In the genomic region with DNA sequence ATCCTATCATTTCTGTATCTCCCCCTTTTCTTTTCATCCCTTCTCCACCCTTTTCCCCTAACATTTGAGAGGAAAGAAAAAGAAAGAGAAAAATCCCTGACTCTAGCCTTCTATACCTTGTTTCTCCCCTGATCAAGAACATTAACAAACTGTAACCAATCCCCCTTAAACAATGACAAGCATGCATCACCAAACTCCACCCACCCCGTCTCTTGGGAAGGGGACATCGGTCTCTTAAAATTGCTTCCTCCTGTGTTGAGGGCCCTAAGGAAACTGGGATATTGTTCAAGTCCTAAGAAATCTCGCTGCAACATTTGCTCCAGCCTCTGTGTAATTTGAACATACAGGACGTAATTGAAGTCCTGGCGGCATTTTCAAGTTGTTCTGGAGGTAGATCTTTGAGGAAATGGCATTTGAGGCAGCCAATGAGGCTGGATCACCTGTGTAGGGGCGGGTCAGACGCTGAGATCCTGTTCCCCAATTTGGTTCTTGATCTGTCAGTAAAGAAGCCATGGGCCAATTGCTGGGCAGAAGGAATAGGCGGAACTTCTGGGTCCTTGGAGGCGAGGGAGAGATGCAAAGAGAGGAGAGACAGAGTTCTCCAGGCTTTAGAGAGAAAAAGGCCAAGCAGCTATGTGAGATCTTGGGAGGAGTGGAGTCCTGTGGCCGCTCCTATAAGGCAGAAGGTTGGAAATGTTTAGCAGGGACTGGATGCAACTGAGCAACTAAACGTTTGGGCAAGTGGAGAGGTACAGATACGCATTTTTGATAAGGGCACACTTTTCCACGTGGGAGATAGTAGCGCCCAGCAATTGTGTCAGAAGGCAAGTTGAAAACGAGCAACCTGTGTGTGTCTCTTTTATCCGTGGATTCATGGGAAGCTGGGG, we compare ENCODE assay signal across 8 mouse cellular contexts. TPM values are rescaled to one million over a fixed set of nuclear protein-coding genes. Genes with fewer than 3 reads are reported as not detected.
DNase-seq lines count a peak whose midpoint lies in the region; ATAC-seq and TF ChIP-seq lines count a peak whose summit lies in the region.

No protein-coding gene starts in this region.

- H3K36me3 ChIP-seq in hindbrain, embryonic 13.5 days = no peaks in the 10 kb centered on the region
- no peaks in the 10 kb centered on the region for H3K36me3 ChIP-seq in lung, postnatal 0 days (ENCODE audit: insufficient read depth, low read length)

- no peak for TF ChIP-seq EP300 in lung, postnatal 0 days (IDR thresholded peaks at IDR 0.05)

- no peak overlapping the region for H3K27ac ChIP-seq in hindbrain, embryonic 13.5 days
- no peak overlapping the region for H3K27ac ChIP-seq in lung, postnatal 0 days (ENCODE audit: low read length)

- H3K4me2 ChIP-seq in hindbrain, embryonic 13.5 days = peak overlapping the region; percentile 56
- H3K4me2 ChIP-seq in lung, postnatal 0 days (replicated peaks; ENCODE audit: low read depth, low read length) = peak overlapping the region; percentile 56

- H3K4me1 ChIP-seq in hindbrain, embryonic 13.5 days (replicated peaks) = peaks cover 13% of the 10 kb centered on the region; the same call in 1 of the 2 replicates
- H3K4me1 ChIP-seq in lung, postnatal 0 days (ENCODE audit: insufficient read depth, low read depth, low read length) = 0 out of 2 replicates have a peak, but pooled peaks cover 4% of the 10 kb centered on the region

- 3% methylated on average over 16 of the region's 16 CpGs for WGBS in hindbrain, embryonic 13.5 days
- WGBS in lung, postnatal 0 days = 2% methylated on average over 16 of the region's 16 CpGs

- TF ChIP-seq CTCF in lung, postnatal 0 days (IDR thresholded peaks at IDR 0.05) = no peak

- peak; percentile 95 for ATAC-seq in frontal cortex, adult (ENCODE audit: low TSS enrichment)
- peak; percentile 87 for ATAC-seq in hindbrain, embryonic 13.5 days (ENCODE audit: low FRiP score)
- ATAC-seq in lung, postnatal 0 days = peak; percentile 95

- H3K9me3 ChIP-seq in hindbrain, embryonic 13.5 days = no peaks in the 10 kb centered on the region
- H3K9me3 ChIP-seq in lung, postnatal 0 days (ENCODE audit: low read length) = no peaks in the 10 kb centered on the region

- H3K27me3 ChIP-seq in hindbrain, embryonic 13.5 days = peaks cover 22% of the 10 kb centered on the region; the same call in 1 of the 2 replicates
- no peaks in the 10 kb centered on the region for H3K27me3 ChIP-seq in lung, postnatal 0 days (replicated peaks; ENCODE audit: insufficient read depth, low read length)

- DNase-seq in WW6 (ENCODE audit: low read depth, low spot score) = peak; percentile 71
- DNase-seq in cerebellum, adult 9-11 months = peak; percentile 89
- DNase-seq in layer of hippocampus, postnatal 10 days (ENCODE audit: low spot score in 2 of 2) = peak; percentile 71 to 76
- DNase-seq in lung, postnatal 0 days (ENCODE audit: low spot score) = peak; percentile 94
- DNase-seq in retina, embryonic 14.5 days (ENCODE audit: low spot score) = peak; percentile 89
- peak; percentile 82 for DNase-seq in thymus, postnatal 4 days

- H3K4me3 ChIP-seq in hindbrain, embryonic 13.5 days = peak overlapping the region; percentile 35
- H3K4me3 ChIP-seq in lung, postnatal 0 days (ENCODE audit: low read depth, low read length) = peak overlapping the region; percentile 8; the same call in 1 of the 2 replicates

- peak overlapping the region; percentile 55; the same call in 1 of the 2 replicates for H3K9ac ChIP-seq in hindbrain, embryonic 13.5 days
- H3K9ac ChIP-seq in lung, postnatal 0 days (replicated peaks; ENCODE audit: low read depth) = no peak overlapping the region

RNA-seq across cellular contexts. Expression of a gene that starts 5.5 kb away (rescaled TPM):
- polyA plus RNA-seq in hindbrain, embryonic 13.5 days (2015; fragmentation: Nextera tagmentation; extraction: Ambion mirVana) = 44.1 and 48.8 TPM in 2 replicates
- total RNA-seq in layer of hippocampus, postnatal 10 days (2021) = 10 to 100 TPM; 36.2 to 39.0 TPM
- 16.8 and 18.9 TPM in 2 replicates for polyA plus RNA-seq in lung, postnatal 0 days (2015; fragmentation: Nextera tagmentation; extraction: Ambion mirVana)

RNA-seq across cellular contexts. Expression of a gene that starts 23.9 kb away (rescaled TPM):
- polyA plus RNA-seq in hindbrain, embryonic 13.5 days (2015; fragmentation: Nextera tagmentation; extraction: Ambion mirVana) = 0.22 and 0.25 TPM in 2 replicates
- 1 to 10 TPM; 1.0 to 1.7 TPM for total RNA-seq in layer of hippocampus, postnatal 10 days (2021)
- polyA plus RNA-seq in lung, postnatal 0 days (2015; fragmentation: Nextera tagmentation; extraction: Ambion mirVana) = 1.5 and 2.1 TPM in 2 replicates

RNA-seq across cellular contexts. Expression of a gene that starts 35.0 kb away (rescaled TPM):
- polyA plus RNA-seq in hindbrain, embryonic 13.5 days (2015; fragmentation: Nextera tagmentation; extraction: Ambion mirVana) = 0.13 and 0.25 TPM in 2 replicates
- total RNA-seq in layer of hippocampus, postnatal 10 days (2021) = under 1 TPM; 0.22 to 0.23 TPM
- 0.06 and 0.07 TPM in 2 replicates for polyA plus RNA-seq in lung, postnatal 0 days (2015; fragmentation: Nextera tagmentation; extraction: Ambion mirVana)

RNA-seq across cellular contexts. Expression of a gene that starts 56.3 kb away (rescaled TPM):
- 154 and 185 TPM in 2 replicates for polyA plus RNA-seq in hindbrain, embryonic 13.5 days (2015; fragmentation: Nextera tagmentation; extraction: Ambion mirVana)
- total RNA-seq in layer of hippocampus, postnatal 10 days (2021) = 10 to 100 TPM; 75.7 to 81.7 TPM
- 0.10 TPM in 1 of 2 replicates, not detected in the other for polyA plus RNA-seq in lung, postnatal 0 days (2015; fragmentation: Nextera tagmentation; extraction: Ambion mirVana)

RNA-seq across cellular contexts. Expression of a gene that starts 59.5 kb away (rescaled TPM):
- 37.4 and 38.1 TPM in 2 replicates for polyA plus RNA-seq in hindbrain, embryonic 13.5 days (2015; fragmentation: Nextera tagmentation; extraction: Ambion mirVana)
- 10 to 100 TPM; 26.9 to 31.9 TPM for total RNA-seq in layer of hippocampus, postnatal 10 days (2021)
- polyA plus RNA-seq in lung, postnatal 0 days (2015; fragmentation: Nextera tagmentation; extraction: Ambion mirVana) = 20.5 and 23.0 TPM in 2 replicates
